Mouse (Mus musculus): ENCODE results near the gene Chmp1a. TPM values are rescaled to one million over a fixed set of nuclear protein-coding genes. Genes with fewer than 3 reads are reported as not detected.
A peak's percentile ranks its signal among the peaks of the same experiment; 100 is the strongest.
"Not testable (repeated sequence)": the region's sequence is repeated elsewhere in the genome, so short reads cannot be mapped to it uniquely, and the experiment has no call there.

Gene Chmp1a
- polyA plus RNA-seq, 1 experiment from 2014 or later = 248 TPM

- no peaks in the 10 kb centered on the region for H3K9me3 ChIP-seq (ENCODE audit: control insufficient read depth, low read length)
- H3K27ac ChIP-seq (ENCODE audit: low read length) = no peak overlapping the region
- peak overlapping the region; percentile 77 for H3K9ac ChIP-seq (replicated peaks; ENCODE audit: low read depth, low read length)
- H3K4me2 ChIP-seq (ENCODE audit: low read length) = peak overlapping the region; percentile 69
- H3K4me1 ChIP-seq (replicated peaks; ENCODE audit: control insufficient read depth, insufficient read depth, low read length) = peaks cover 15% of the 10 kb centered on the region
- H3K36me3 ChIP-seq (ENCODE audit: control insufficient read depth, insufficient read depth) = peaks cover 2% of the 10 kb centered on the region; the same call in 1 of the 2 replicates
- ATAC-seq = no peak; the same call in 1 of the 2 replicates
- peak overlapping the region; percentile 64 for H3K4me3 ChIP-seq (replicated peaks; ENCODE audit: low read length)
- H3K27me3 ChIP-seq (replicated peaks; ENCODE audit: control insufficient read depth, insufficient read depth, low read length) = no peaks in the 10 kb centered on the region; the same call in 1 of the 2 replicates
- 18% methylated on average over 22 of the region's 22 CpGs for WGBS
Observed at GRCm38 (mm10) chr8:123213118-123213772, 682 bp upstream of the Chmp1a start.

GRCm38 (mm10) chr8:123211876-123212275 is 687 bp downstream of the Chmp1a start:
- no peak for ATAC-seq
- 54% methylated on average over 10 of the region's 10 CpGs for WGBS
- Histone ChIP-seq H3K4me3 (replicated peaks; ENCODE audit: low read length) (peak overlapping the region; percentile 64), H3K9me3 (ENCODE audit: control insufficient read depth, low read length) (no peaks in the 10 kb centered on the region), H3K9ac (replicated peaks; ENCODE audit: low read depth, low read length) (peak overlapping the region; percentile 77), H3K36me3 (ENCODE audit: control insufficient read depth, insufficient read depth) (peaks cover 9% of the 10 kb centered on the region), H3K4me1 (replicated peaks; ENCODE audit: control insufficient read depth, insufficient read depth, low read length) (peaks cover 15% of the 10 kb centered on the region), H3K27me3 (replicated peaks; ENCODE audit: control insufficient read depth, insufficient read depth, low read length) (no peaks in the 10 kb centered on the region; the same call in 1 of the 2 replicates), H3K27ac (ENCODE audit: low read length) (no peak overlapping the region), H3K4me2 (ENCODE audit: low read length) (peak overlapping the region; percentile 92)

DNA sequence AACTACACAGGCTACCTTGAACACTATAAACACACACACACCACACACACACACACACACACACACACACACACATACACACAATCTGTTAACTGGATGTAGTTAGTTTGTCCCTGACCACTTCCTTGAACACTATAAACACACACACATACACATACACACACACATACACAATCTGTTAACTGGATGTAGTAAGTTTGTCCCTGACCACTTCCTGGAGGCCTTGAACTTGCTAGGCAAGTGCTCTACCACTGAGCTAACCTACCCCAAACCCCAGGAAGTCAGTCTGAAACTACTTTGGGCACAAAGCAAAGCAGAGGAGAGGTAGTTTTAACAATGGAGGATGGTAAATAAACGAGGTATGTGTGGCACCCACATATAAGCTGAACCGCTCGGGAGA is 9.0 kb downstream of the Chmp1a start:
- Histone ChIP-seq H3K4me3 (replicated peaks; ENCODE audit: low read length) (no peak overlapping the region), H3K27ac (ENCODE audit: low read length) (no peak overlapping the region), H3K27me3 (replicated peaks; ENCODE audit: control insufficient read depth, insufficient read depth, low read length) (no peaks in the 10 kb centered on the region), H3K4me2 (ENCODE audit: low read length) (no peak overlapping the region), H3K9me3 (ENCODE audit: control insufficient read depth, low read length) (no peaks in the 10 kb centered on the region), H3K9ac (replicated peaks; ENCODE audit: low read depth, low read length) (no peak overlapping the region), H3K4me1 (replicated peaks; ENCODE audit: control insufficient read depth, insufficient read depth, low read length) (no peaks in the 10 kb centered on the region), H3K36me3 (ENCODE audit: control insufficient read depth, insufficient read depth) (peaks cover 21% of the 10 kb centered on the region)
- no peak for ATAC-seq
- WGBS = 83% methylated on average over 3 of the region's 3 CpGs

DNA sequence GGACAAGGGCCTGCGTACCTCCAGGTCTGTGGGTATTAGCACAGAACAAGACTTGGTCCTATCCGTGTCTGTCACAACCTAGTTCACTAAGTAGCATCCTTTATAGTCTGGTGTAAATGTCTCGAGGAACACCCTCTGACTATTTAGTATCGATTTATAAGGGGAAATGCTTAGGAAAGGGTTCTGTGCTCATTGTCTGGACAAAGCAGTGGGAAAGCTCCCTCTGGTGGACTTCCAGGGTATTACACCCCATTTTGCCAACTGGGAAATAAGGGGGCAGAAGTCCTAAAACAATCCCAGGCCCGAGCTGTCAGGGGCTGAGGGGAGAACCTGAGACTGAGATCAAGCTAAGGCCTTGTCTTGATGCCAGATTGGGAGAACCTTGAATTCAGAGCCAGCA is 10.3 kb downstream of the Chmp1a start:
- H3K4me2 ChIP-seq (ENCODE audit: low read length) = no peak overlapping the region
- no peaks in the 10 kb centered on the region for H3K27me3 ChIP-seq (replicated peaks; ENCODE audit: control insufficient read depth, insufficient read depth, low read length)
- H3K4me3 ChIP-seq (replicated peaks; ENCODE audit: low read length) = no peak overlapping the region
- H3K9me3 ChIP-seq (ENCODE audit: control insufficient read depth, low read length) = no peaks in the 10 kb centered on the region
- ATAC-seq = peak; percentile 49
- peaks cover 15% of the 10 kb centered on the region for H3K36me3 ChIP-seq (ENCODE audit: control insufficient read depth, insufficient read depth)
- no peak overlapping the region for H3K27ac ChIP-seq (ENCODE audit: low read length)
- H3K4me1 ChIP-seq (replicated peaks; ENCODE audit: control insufficient read depth, insufficient read depth, low read length) = no peaks in the 10 kb centered on the region
- WGBS = 24% methylated on average over 5 of the region's 5 CpGs
- H3K9ac ChIP-seq (replicated peaks; ENCODE audit: low read depth, low read length) = peak overlapping the region; percentile 46

- H3K36me3 ChIP-seq (ENCODE audit: control insufficient read depth, insufficient read depth) = no peaks in the 10 kb centered on the region
- no peak overlapping the region for H3K27ac ChIP-seq (ENCODE audit: low read length)
- ATAC-seq = no peak
- no peaks in the 10 kb centered on the region for H3K4me1 ChIP-seq (replicated peaks; ENCODE audit: control insufficient read depth, insufficient read depth, low read length)
- no peak overlapping the region for H3K4me2 ChIP-seq (ENCODE audit: low read length)
- 77% methylated on average over 14 of the region's 14 CpGs for WGBS
- no peak overlapping the region for H3K4me3 ChIP-seq (replicated peaks; ENCODE audit: low read length)
- H3K9me3 ChIP-seq (ENCODE audit: control insufficient read depth, low read length) = no peaks in the 10 kb centered on the region
- H3K9ac ChIP-seq (replicated peaks; ENCODE audit: low read depth, low read length) = no peak overlapping the region
- no peaks in the 10 kb centered on the region for H3K27me3 ChIP-seq (replicated peaks; ENCODE audit: control insufficient read depth, insufficient read depth, low read length)
Observed at GRCm38 (mm10) chr8:123199864-123200263, 12.7 kb downstream of the Chmp1a start.

GRCm38 (mm10) chr8:123197016-123197415 is 15.5 kb downstream of the Chmp1a start:
- not testable (repeated sequence) for H3K27ac ChIP-seq (ENCODE audit: low read length); H3K27me3 ChIP-seq (replicated peaks; ENCODE audit: control insufficient read depth, insufficient read depth, low read length); H3K4me3 ChIP-seq (replicated peaks; ENCODE audit: low read length); ATAC-seq; H3K9me3 ChIP-seq (ENCODE audit: control insufficient read depth, low read length); H3K4me2 ChIP-seq (ENCODE audit: low read length); H3K36me3 ChIP-seq (ENCODE audit: control insufficient read depth, insufficient read depth); H3K9ac ChIP-seq (replicated peaks; ENCODE audit: low read depth, low read length); H3K4me1 ChIP-seq (replicated peaks; ENCODE audit: control insufficient read depth, insufficient read depth, low read length)
- 80% methylated on average over 5 of the region's 5 CpGs for WGBS

DNA sequence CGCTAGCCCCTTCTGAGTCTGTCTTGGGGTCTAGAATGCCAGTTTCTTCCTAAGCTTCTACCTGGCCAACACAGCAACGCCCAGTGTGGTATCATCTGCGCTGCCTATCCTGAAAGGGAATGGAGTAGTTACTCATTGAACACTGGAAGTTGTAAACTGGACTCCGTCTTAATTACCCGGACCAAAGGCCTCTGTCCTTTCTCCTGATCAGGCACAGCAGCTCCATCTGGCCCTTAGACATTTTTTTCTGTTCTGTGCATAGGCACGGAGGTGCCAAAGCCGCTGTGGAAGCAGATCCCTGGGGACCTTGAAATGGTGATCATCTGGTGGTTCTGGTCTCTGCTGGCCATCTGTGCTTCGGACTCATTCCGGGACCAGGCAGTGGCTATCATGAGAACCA is 18.8 kb downstream of the Chmp1a start:
- Histone ChIP-seq H3K4me2 (ENCODE audit: low read length) (no peak overlapping the region), H3K36me3 (ENCODE audit: control insufficient read depth, insufficient read depth) (no peaks in the 10 kb centered on the region), H3K27ac (ENCODE audit: low read length) (no peak overlapping the region), H3K9me3 (ENCODE audit: control insufficient read depth, low read length) (no peaks in the 10 kb centered on the region), H3K4me3 (replicated peaks; ENCODE audit: low read length) (no peak overlapping the region), H3K9ac (replicated peaks; ENCODE audit: low read depth, low read length) (no peak overlapping the region), H3K4me1 (replicated peaks; ENCODE audit: control insufficient read depth, insufficient read depth, low read length) (no peaks in the 10 kb centered on the region), H3K27me3 (replicated peaks; ENCODE audit: control insufficient read depth, insufficient read depth, low read length) (no peaks in the 10 kb centered on the region)
- ATAC-seq = no peak
- 89% methylated on average over 9 of the region's 9 CpGs for WGBS

- H3K27me3 ChIP-seq (replicated peaks; ENCODE audit: control insufficient read depth, insufficient read depth, low read length) = no peaks in the 10 kb centered on the region
- ATAC-seq = no peak
- 55% methylated on average over 8 of the region's 8 CpGs for WGBS
- no peak overlapping the region for H3K9ac ChIP-seq (replicated peaks; ENCODE audit: low read depth, low read length)
- no peaks in the 10 kb centered on the region for H3K36me3 ChIP-seq (ENCODE audit: control insufficient read depth, insufficient read depth)
- H3K4me1 ChIP-seq (replicated peaks; ENCODE audit: control insufficient read depth, insufficient read depth, low read length) = no peaks in the 10 kb centered on the region
- H3K9me3 ChIP-seq (ENCODE audit: control insufficient read depth, low read length) = no peaks in the 10 kb centered on the region
- H3K4me2 ChIP-seq (ENCODE audit: low read length) = no peak overlapping the region
- no peak overlapping the region for H3K4me3 ChIP-seq (replicated peaks; ENCODE audit: low read length)
- H3K27ac ChIP-seq (ENCODE audit: low read length) = no peak overlapping the region
Observed at GRCm38 (mm10) chr8:123191908-123192307, 20.7 kb downstream of the Chmp1a start.

DNA sequence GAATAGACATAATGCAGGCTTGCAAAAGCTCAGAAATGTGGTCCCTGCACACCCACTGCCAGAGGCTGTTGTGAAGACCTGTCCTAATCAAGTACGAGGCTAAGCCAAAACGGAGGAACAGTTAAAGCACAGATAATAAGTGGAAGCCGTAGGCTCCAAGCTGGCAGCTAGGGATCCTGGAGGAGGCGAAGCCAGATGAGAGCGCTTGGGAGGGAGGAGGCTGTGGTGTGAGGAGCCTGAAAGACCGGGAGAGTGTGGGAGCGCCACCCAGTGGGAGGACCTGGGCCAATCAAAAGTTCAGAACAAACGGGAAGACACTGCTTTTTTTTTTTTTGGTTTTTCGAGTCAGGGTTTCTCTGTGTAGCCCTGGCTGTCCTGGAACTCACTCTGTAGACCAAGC is 21.9 kb downstream of the Chmp1a start:
- no peaks in the 10 kb centered on the region for H3K36me3 ChIP-seq (ENCODE audit: control insufficient read depth, insufficient read depth)
- H3K9me3 ChIP-seq (ENCODE audit: control insufficient read depth, low read length) = no peaks in the 10 kb centered on the region
- H3K4me1 ChIP-seq (replicated peaks; ENCODE audit: control insufficient read depth, insufficient read depth, low read length) = no peaks in the 10 kb centered on the region
- no peak overlapping the region for H3K4me3 ChIP-seq (replicated peaks; ENCODE audit: low read length)
- H3K27me3 ChIP-seq (replicated peaks; ENCODE audit: control insufficient read depth, insufficient read depth, low read length) = no peaks in the 10 kb centered on the region
- H3K27ac ChIP-seq (ENCODE audit: low read length) = no peak overlapping the region
- no peak; the same call in 1 of the 2 replicates for ATAC-seq
- H3K9ac ChIP-seq (replicated peaks; ENCODE audit: low read depth, low read length) = no peak overlapping the region
- WGBS = 1% methylated on average over 9 of the region's 9 CpGs
- H3K4me2 ChIP-seq (ENCODE audit: low read length) = no peak overlapping the region

DNA sequence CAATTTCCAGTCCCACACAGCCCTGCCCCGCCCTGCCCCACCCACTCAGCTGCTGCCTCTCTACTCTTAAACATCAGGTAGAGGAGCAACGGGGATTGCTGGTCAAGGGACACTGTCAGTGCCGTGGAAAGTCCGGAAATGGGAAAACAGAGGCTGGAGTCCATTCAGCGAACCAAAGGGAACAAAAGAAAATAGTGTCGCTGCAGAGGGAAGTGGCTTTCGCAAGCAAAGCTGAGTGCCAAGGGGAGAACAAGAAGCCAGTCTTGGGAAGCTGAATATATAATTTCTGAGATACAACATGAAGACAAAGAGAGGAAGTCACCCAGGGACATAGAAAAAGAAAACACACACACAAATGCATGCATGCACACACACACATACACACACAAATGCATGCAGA is 23.7 kb downstream of the Chmp1a start:
- H3K9me3 ChIP-seq (ENCODE audit: control insufficient read depth, low read length) = no peaks in the 10 kb centered on the region
- H3K36me3 ChIP-seq (ENCODE audit: control insufficient read depth, insufficient read depth) = no peaks in the 10 kb centered on the region
- no peak for ATAC-seq
- 80% methylated on average over 7 of the region's 7 CpGs for WGBS
- H3K4me1 ChIP-seq (replicated peaks; ENCODE audit: control insufficient read depth, insufficient read depth, low read length) = no peaks in the 10 kb centered on the region
- no peaks in the 10 kb centered on the region for H3K27me3 ChIP-seq (replicated peaks; ENCODE audit: control insufficient read depth, insufficient read depth, low read length)
- H3K9ac ChIP-seq (replicated peaks; ENCODE audit: low read depth, low read length) = no peak overlapping the region
- no peak overlapping the region for H3K4me3 ChIP-seq (replicated peaks; ENCODE audit: low read length)
- H3K27ac ChIP-seq (ENCODE audit: low read length) = no peak overlapping the region
- no peak overlapping the region for H3K4me2 ChIP-seq (ENCODE audit: low read length)

Measured in forebrain, embryonic 16.5 days (tissue).